Mouse (Mus musculus): Measurements from ENCODE around the gene Sel1l3.

GRCm38 (mm10) chr5:53101848-53102473 lies 111.8 kb downstream of the Sel1l3 start:
- TF ChIP-seq CTCF (IDR thresholded peaks at IDR 0.05): no peak
- no peak for TF ChIP-seq POLR2A (IDR thresholded peaks at IDR 0.05; ENCODE audit: insufficient read depth, low read depth, low read length)
- TF ChIP-seq EP300 (IDR thresholded peaks at IDR 0.05; ENCODE audit: insufficient read depth, low read depth, low read length): no peak
